Mouse (Mus musculus): Measurements from ENCODE around the gene Setd1a. TPM values are rescaled to one million over a fixed set of nuclear protein-coding genes. Genes with fewer than 3 reads are reported as not detected.

Setd1a gene
- total and polyA plus RNA-seq, 3 experiments: 4.5 to 51.0 (median 9.8) TPM

GRCm38 (mm10) chr7:127812292-127812691 is 35.8 kb downstream of the Setd1a start:
- no peak overlapping the region for H3K9ac ChIP-seq (ENCODE audit: insufficient read depth, low read depth)
- in situ Hi-C loops (cut with MboI; ENCODE audit: low pct_ligation_motif_present, low pct_unique_long_range_greater_than_20kb, low sequenced_read_pairs): no loop called here
- no peak overlapping the region for H3K4me2 ChIP-seq (ENCODE audit: insufficient read depth, low read depth, poor library complexity, severe bottlenecking)
- H3K27ac ChIP-seq (ENCODE audit: insufficient read depth, low read depth): no peak overlapping the region
- no peaks in the 10 kb centered on the region for H3K27me3 ChIP-seq (replicated peaks)
- peaks cover 8 to 27% of the 10 kb centered on the region in 2 experiments for H3K4me1 ChIP-seq (ENCODE audit: control insufficient read depth in 1 of 2, insufficient read depth in 2 of 2)
- no peak overlapping the region for H3K4me3 ChIP-seq (replicated peaks in 1 of 3; ENCODE audit: low read depth in 2 of 3, low read length in 2 of 3, poor library complexity in 1 of 3)
- no peaks in the 10 kb centered on the region for H3K9me3 ChIP-seq (replicated peaks; ENCODE audit: low read length)
- no peaks in the 10 kb centered on the region for H3K36me3 ChIP-seq (replicated peaks in 1 of 2; ENCODE audit: control insufficient read depth in 1 of 2, insufficient read depth in 1 of 2, low read length in 1 of 2)
- DNase-seq (ENCODE audit: extremely low read depth): no peak
- dilution Hi-C loops (cut with MboI; ENCODE audit: extremely low pct_ligation_motif_present, extremely low pct_unique_long_range_greater_than_20kb, low sequenced_read_pairs): no loop called here
- H3K79me2 ChIP-seq (replicated peaks; ENCODE audit: control insufficient read depth, extremely low read depth, insufficient read depth, poor library complexity, severe bottlenecking): no peaks in the 10 kb centered on the region
- no peak for TF ChIP-seq MAZ (IDR thresholded peaks at IDR 0.05; ENCODE audit: low read depth, low read length)
- no peak for TF ChIP-seq BHLHE40 (IDR thresholded peaks at IDR 0.05; ENCODE audit: low read depth, low read length)
- TF ChIP-seq TBP (conservative IDR thresholded peaks at IDR 0.05; ENCODE audit: low read depth, low read length): no peak
- TF ChIP-seq MEF2A (IDR thresholded peaks at IDR 0.05; ENCODE audit: borderline replicate concordance, low read depth, low read length): no peak

- Histone ChIP-seq H3K9ac (ENCODE audit: insufficient read depth, low read depth) (no peak overlapping the region), H3K4me2 (ENCODE audit: insufficient read depth, low read depth, poor library complexity, severe bottlenecking) (no peak overlapping the region)
Measured at GRCm38 (mm10) chr7:127813821-127814220, 37.4 kb downstream of the Setd1a start.

GRCm38 (mm10) chr7:127814241-127814921 is 37.9 kb downstream of the Setd1a start:
- no peak for DNase-seq (ENCODE audit: extremely low read depth)
- TF ChIP-seq E2F4 (IDR thresholded peaks at IDR 0.05; ENCODE audit: insufficient replicate concordance, low read depth, low read length): no peak
- TF ChIP-seq TCF12 (IDR thresholded peaks at IDR 0.05; ENCODE audit: low read depth, low read length): no peak
- TF ChIP-seq MXI1 (IDR thresholded peaks at IDR 0.05; ENCODE audit: low read depth, low read length): no peak
- no peak for TF ChIP-seq HCFC1 (IDR thresholded peaks at IDR 0.05; ENCODE audit: low read depth, low read length)
- no peak for TF ChIP-seq MYC (IDR thresholded peaks at IDR 0.05; ENCODE audit: low read depth, low read length)
- TF ChIP-seq MAX (IDR thresholded peaks at IDR 0.05; ENCODE audit: low read length): no peak
- TF ChIP-seq MEF2A (IDR thresholded peaks at IDR 0.05; ENCODE audit: borderline replicate concordance, low read depth, low read length): no peak
- no peak overlapping the region for H3K4me3 ChIP-seq (replicated peaks in 1 of 3; ENCODE audit: low read depth in 2 of 3, low read length in 2 of 3, poor library complexity in 1 of 3)

More at GRCm38 (mm10) chr7:127813821-127814220, 37.4 kb downstream of the Setd1a start:
- H3K9me3 ChIP-seq (replicated peaks; ENCODE audit: low read length): no peaks in the 10 kb centered on the region
- H3K36me3 ChIP-seq (replicated peaks in 1 of 2; ENCODE audit: control insufficient read depth in 1 of 2, insufficient read depth in 1 of 2, low read length in 1 of 2): no peaks in the 10 kb centered on the region
- H3K4me1 ChIP-seq (ENCODE audit: control insufficient read depth in 1 of 2, insufficient read depth in 2 of 2): peaks cover 6 to 29% of the 10 kb centered on the region in 2 experiments
- no peak for DNase-seq (ENCODE audit: extremely low read depth)
- no peak overlapping the region for H3K4me3 ChIP-seq (replicated peaks in 1 of 3; ENCODE audit: low read depth in 2 of 3, low read length in 2 of 3, poor library complexity in 1 of 3)
- dilution Hi-C loops (cut with MboI; ENCODE audit: extremely low pct_ligation_motif_present, extremely low pct_unique_long_range_greater_than_20kb, low sequenced_read_pairs) (no loop called here), in situ Hi-C loops (cut with MboI; ENCODE audit: low pct_ligation_motif_present, low pct_unique_long_range_greater_than_20kb, low sequenced_read_pairs) (no loop called here)
- no peaks in the 10 kb centered on the region for H3K27me3 ChIP-seq (replicated peaks)
- H3K79me2 ChIP-seq (replicated peaks; ENCODE audit: control insufficient read depth, extremely low read depth, insufficient read depth, poor library complexity, severe bottlenecking): no peaks in the 10 kb centered on the region
- TF ChIP-seq HCFC1 (IDR thresholded peaks at IDR 0.05; ENCODE audit: low read depth, low read length) (no peak), E2F4 (IDR thresholded peaks at IDR 0.05; ENCODE audit: insufficient replicate concordance, low read depth, low read length) (no peak), NRF1 (IDR thresholded peaks at IDR 0.05; ENCODE audit: low read depth, low read length) (no peak), KAT2A (IDR thresholded peaks at IDR 0.05; ENCODE audit: insufficient replicate concordance, low read length) (no peak), CHD1 (IDR thresholded peaks at IDR 0.05; ENCODE audit: low read depth, low read length) (no peak), ZKSCAN1 (IDR thresholded peaks at IDR 0.05; ENCODE audit: borderline replicate concordance, low read depth, low read length) (no peak), RCOR1 (conservative IDR thresholded peaks at IDR 0.05; ENCODE audit: low read depth, low read length) (no peak)
- H3K27ac ChIP-seq (ENCODE audit: insufficient read depth, low read depth): no peak overlapping the region

More at GRCm38 (mm10) chr7:127814241-127814921, 37.9 kb downstream of the Setd1a start:
- Histone ChIP-seq H3K79me2 (replicated peaks; ENCODE audit: control insufficient read depth, extremely low read depth, insufficient read depth, poor library complexity, severe bottlenecking) (no peaks in the 10 kb centered on the region), H3K9me3 (replicated peaks; ENCODE audit: low read length) (no peaks in the 10 kb centered on the region), H3K4me2 (ENCODE audit: insufficient read depth, low read depth, poor library complexity, severe bottlenecking) (no peak overlapping the region), H3K27ac (ENCODE audit: insufficient read depth, low read depth) (no peak overlapping the region), H3K9ac (ENCODE audit: insufficient read depth, low read depth) (no peak overlapping the region), H3K4me1 (ENCODE audit: control insufficient read depth in 1 of 2, insufficient read depth in 2 of 2) (peaks cover 6 to 29% of the 10 kb centered on the region in 2 experiments), H3K36me3 (replicated peaks in 1 of 2; ENCODE audit: control insufficient read depth in 1 of 2, insufficient read depth in 1 of 2, low read length in 1 of 2) (no peaks in the 10 kb centered on the region), H3K27me3 (replicated peaks) (no peaks in the 10 kb centered on the region)
- in situ Hi-C loops (cut with MboI; ENCODE audit: low pct_ligation_motif_present, low pct_unique_long_range_greater_than_20kb, low sequenced_read_pairs): no loop called here
- dilution Hi-C loops (cut with MboI; ENCODE audit: extremely low pct_ligation_motif_present, extremely low pct_unique_long_range_greater_than_20kb, low sequenced_read_pairs): no loop called here

Measured in CH12.LX (cell line).